Mouse (Mus musculus) lung, postnatal 0 days (tissue): ENCODE results near the gene Eea1.

Experiments used
- CTCF ChIP-seq: IDR thresholded peaks from 2 replicates; pipeline ENCODE4 v1.5.1; 2016; ENCODE audit warnings: antibody characterized with exemption, mild to moderate bottlenecking
- EP300 ChIP-seq: IDR thresholded peaks from 2 replicates; pipeline ENCODE4 v1.6.1; 2016; ENCODE audit warnings: antibody characterized with exemption, mild to moderate bottlenecking, control low read depth

GRCm38 (mm10) chr10:96017418-96017817 is 77.0 kb downstream of the Eea1 start:
- TF ChIP-seq CTCF (no peak), EP300 (no peak)
